Mouse (Mus musculus) right cerebral cortex, postnatal 14 days (tissue): ENCODE data around the gene Itga11.

Source experiments
- DNase-seq: peaks from one replicate; pipeline ENCODE4 v3.0.0; 2022

Itga11 gene

DNA sequence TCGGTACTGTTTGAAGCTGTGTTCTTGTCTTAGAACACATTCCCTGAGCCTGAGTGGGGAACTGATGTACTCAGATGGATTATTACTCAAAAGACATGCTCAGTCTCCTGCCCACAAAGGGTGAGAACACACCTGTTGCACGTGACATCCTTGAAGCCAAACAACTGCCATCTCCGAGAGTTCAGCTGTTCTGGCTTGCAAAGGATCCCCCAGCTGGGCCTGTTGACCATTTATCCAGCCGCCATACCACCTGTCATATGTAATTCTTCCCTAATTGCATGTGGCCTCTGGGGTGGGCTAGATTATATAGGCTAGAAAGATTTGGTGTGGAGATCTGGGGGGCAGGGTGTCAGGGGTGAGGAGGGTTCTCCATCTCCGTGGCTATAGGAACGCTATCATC, 143.2 kb downstream of the Itga11 start:
- DNase-seq, result no peak

DNA sequence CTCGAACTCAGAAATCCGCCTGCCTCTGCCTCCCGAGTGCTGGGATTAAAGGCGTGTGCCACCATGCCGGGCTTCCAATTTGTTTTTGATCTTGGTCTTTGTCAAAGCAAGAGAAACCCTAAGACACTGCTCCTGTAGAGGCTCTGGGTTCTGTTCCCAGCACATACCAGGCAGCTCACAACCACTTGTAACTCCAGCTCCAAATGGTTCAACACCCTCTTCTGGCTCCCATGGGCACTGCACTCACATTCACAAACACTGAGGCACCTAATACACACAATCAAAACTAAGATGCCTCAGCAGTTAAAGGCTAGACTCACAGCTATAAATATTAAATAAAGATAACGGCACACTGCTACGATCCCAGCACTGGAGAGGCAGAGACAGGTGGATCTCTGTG, 144.2 kb downstream of the Itga11 start:
- no peak for DNase-seq

DNA sequence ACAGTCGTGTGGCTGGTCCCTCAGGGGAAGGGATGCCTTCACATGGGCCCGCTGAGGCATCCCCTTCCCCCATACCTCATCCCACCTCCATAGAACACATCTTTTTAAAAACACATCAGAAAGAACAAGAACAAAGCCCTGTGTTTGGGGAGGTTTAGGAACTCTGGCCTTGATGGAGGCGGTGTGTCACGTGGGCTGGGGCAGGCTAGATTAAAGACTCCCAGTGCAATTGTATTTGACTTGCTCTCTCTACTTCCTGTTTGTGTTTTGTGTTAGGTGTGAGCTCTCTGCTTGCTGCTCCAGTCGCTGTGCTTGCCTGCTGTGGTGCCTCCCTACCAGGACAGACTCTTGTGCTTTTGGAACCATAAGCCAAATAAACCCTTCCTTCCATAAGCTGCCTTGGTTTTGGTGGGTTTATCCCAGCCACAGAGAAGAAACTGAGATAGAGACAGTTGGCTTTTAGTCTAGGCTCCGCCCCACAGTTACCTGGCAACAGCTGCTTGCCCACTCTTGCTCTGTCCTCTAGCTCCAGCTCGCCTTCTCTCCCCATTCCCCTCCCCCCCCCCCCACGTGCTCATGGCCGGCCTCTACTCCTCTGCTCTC, 148.3 kb downstream of the Itga11 start:
- DNase-seq, result no peak

DNA sequence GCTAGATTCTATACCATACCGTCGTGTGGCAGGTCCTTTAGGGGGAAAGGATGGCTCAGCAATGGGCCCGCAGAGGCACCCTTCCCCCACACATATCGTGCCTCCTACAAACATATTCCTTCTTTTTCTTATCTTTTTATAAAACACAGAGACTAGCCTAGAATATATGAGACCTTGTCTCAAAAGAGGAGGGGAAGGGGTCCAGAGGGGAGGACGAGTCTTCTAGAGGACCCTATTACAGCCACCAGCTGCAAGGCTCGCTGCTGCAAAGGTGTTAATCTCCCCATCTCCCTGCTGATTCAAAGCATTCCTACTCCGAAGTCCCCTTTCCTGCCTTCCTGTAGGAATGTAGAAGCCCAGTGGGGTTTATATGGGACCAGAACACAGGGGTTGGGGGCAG, 148.8 kb downstream of the Itga11 start:
- no peak for DNase-seq

- DNase-seq, result no peak
Observed at GRCm38 (mm10) chr9:62827939-62828652, 150.5 kb downstream of the Itga11 start.

- peak; percentile 94 for DNase-seq
Observed at GRCm38 (mm10) chr9:62828662-62829086, 151.0 kb downstream of the Itga11 start.

GRCm38 (mm10) chr9:62829877-62830276, 152.3 kb downstream of the Itga11 start:
- DNase-seq, result no peak
